ENCODE assay signal across 9 mouse cellular contexts in the genomic region with DNA sequence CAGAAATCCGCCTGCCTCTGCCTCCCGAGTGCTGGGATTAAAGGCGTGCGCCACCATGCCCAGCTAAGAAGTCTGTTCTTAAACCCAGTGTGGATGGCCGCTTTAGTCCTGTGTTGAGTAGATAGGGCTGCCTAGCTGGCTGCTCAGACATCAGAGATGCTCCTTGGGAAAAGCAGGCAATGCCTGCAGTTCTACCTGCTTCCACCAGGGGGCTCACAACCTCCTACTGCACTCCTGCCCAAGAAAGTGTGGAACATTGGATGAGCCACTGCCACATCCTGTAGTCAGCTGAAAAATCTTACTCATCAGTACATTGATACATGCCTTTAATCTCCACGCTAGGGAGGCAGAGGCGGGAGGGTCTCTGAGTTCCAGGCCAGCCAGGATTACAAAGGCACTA. TPM values are rescaled to one million over a fixed set of nuclear protein-coding genes. Genes with fewer than 3 reads are reported as not detected.
DNase-seq lines count a peak whose midpoint lies in the region; ATAC-seq lines count a peak whose summit lies in the region.
"Had no signal": no experiment of that assay in that cellular context is flagged by ENCODE, and none has a peak within 500 bp of the region (broad histone marks: within the 10 kb centered on the region; RNA-seq: fewer than 3 reads in every experiment).

No protein-coding gene starts in this region.

- no peak overlapping the region for H3K9ac ChIP-seq in hindbrain, embryonic 13.5 days

- H3K9me3 ChIP-seq in hindbrain, embryonic 13.5 days, result no peaks in the 10 kb centered on the region
- H3K9me3 ChIP-seq: megakaryocyte, embryonic 14.5 days had no signal

- H3K27ac ChIP-seq in hindbrain, embryonic 13.5 days, result peak overlapping the region; percentile 83

- no peak overlapping the region for H3K4me2 ChIP-seq in hindbrain, embryonic 13.5 days

- 52% methylated on average over 7 of the region's 7 CpGs for WGBS in hindbrain, embryonic 13.5 days

- H3K36me3 ChIP-seq in hindbrain, embryonic 13.5 days, result peaks cover 71% of the 10 kb centered on the region

- DNase-seq in R1 (ENCODE audit: low read depth, low spot score), result peak; percentile 85
- peak; percentile 90 to 92 for DNase-seq in cerebellum, postnatal 10 days
- DNase-seq in frontal cortex, postnatal 25 days (ENCODE audit: low spot score in 2 of 2), result peak; percentile 72 to 79
- DNase-seq in layer of hippocampus, postnatal 14 days (ENCODE audit: low spot score in 2 of 2), result peak; percentile 81 to 86
- DNase-seq in lung, postnatal 14 days, result peak; percentile 81
- peak; percentile 84 for DNase-seq in retina, postnatal 1 day
- DNase-seq in urinary bladder, postnatal 36 days (ENCODE audit: low spot score in 2 of 2), result peak; percentile 56 to 62

- ATAC-seq in hindbrain, embryonic 13.5 days (ENCODE audit: low FRiP score), result no peak; the same call in 1 of the 2 replicates

- H3K4me3 ChIP-seq in hindbrain, embryonic 13.5 days, result no peak overlapping the region

- H3K27me3 ChIP-seq in hindbrain, embryonic 13.5 days, result no peaks in the 10 kb centered on the region

- H3K4me1 ChIP-seq in hindbrain, embryonic 13.5 days (replicated peaks), result peaks cover 53% of the 10 kb centered on the region

RNA-seq across cellular contexts. Expression of a gene that starts 2.5 kb away (rescaled TPM):
- polyA plus RNA-seq in hindbrain, embryonic 13.5 days (2015; fragmentation: Nextera tagmentation; extraction: Ambion mirVana), result 1.6 and 2.1 TPM in 2 replicates
- 10 to 100 TPM; 76.3 to 83.1 TPM for total RNA-seq in layer of hippocampus, postnatal 14 days (2021)

RNA-seq across cellular contexts. Expression of a gene that starts 9.6 kb away (rescaled TPM):
- not detected in 2 replicates for polyA plus RNA-seq in hindbrain, embryonic 13.5 days (2015; fragmentation: Nextera tagmentation; extraction: Ambion mirVana)
- 1 to 10 TPM; 5.3 to 5.5 TPM for total RNA-seq in layer of hippocampus, postnatal 14 days (2021)

RNA-seq across cellular contexts. Expression of a gene that starts 10.6 kb away (rescaled TPM):
- polyA plus RNA-seq in hindbrain, embryonic 13.5 days (2015; fragmentation: Nextera tagmentation; extraction: Ambion mirVana), result 160 and 174 TPM in 2 replicates
- total RNA-seq in layer of hippocampus, postnatal 14 days (2021), result 100 to 1,000 TPM; 124 to 129 TPM

RNA-seq across cellular contexts. Expression of a gene that starts 12.9 kb away (rescaled TPM):
- polyA plus RNA-seq in hindbrain, embryonic 13.5 days (2015; fragmentation: Nextera tagmentation; extraction: Ambion mirVana), result 134 and 145 TPM in 2 replicates
- 100 to 1,000 TPM in 1 of 2 experiments, 10 to 100 TPM in 1; 96.1 to 106 TPM for total RNA-seq in layer of hippocampus, postnatal 14 days (2021)

RNA-seq across cellular contexts. Expression of a gene that starts 44.7 kb away (rescaled TPM):
- polyA plus RNA-seq in hindbrain, embryonic 13.5 days (2015; fragmentation: Nextera tagmentation; extraction: Ambion mirVana), result 58.3 and 63.0 TPM in 2 replicates
- 10 to 100 TPM; 37.3 to 41.3 TPM for total RNA-seq in layer of hippocampus, postnatal 14 days (2021)
